Mouse (Mus musculus): Measurements from ENCODE around the gene Mfsd11. TPM values are rescaled to one million over a fixed set of nuclear protein-coding genes. Genes with fewer than 3 reads are reported as not detected.
"Not testable (repeated sequence)": the region's sequence is repeated elsewhere in the genome, so short reads cannot be mapped to it uniquely, and the experiment has no call there.

The Mfsd11 gene
- polyA plus RNA-seq, 1 experiment = 34.0 TPM

GRCm38 (mm10) chr11:116895402-116895801, 43.2 kb downstream of the Mfsd11 start:
- TF ChIP-seq FOSL1 (IDR thresholded peaks at IDR 0.05; ENCODE audit: insufficient read depth, low read length, poor library complexity, severe bottlenecking) (no peak), CEBPB (IDR thresholded peaks at IDR 0.05; ENCODE audit: low read depth) (no peak), CTCF (IDR thresholded peaks at IDR 0.05; ENCODE audit: control insufficient read depth, insufficient read depth, insufficient read length) (no peak), MAX (IDR thresholded peaks at IDR 0.05) (no peak), MYOD1 (IDR thresholded peaks at IDR 0.05; ENCODE audit: control insufficient read depth, insufficient read length, low read depth) (no peak), MYOG (IDR thresholded peaks at IDR 0.05; ENCODE audit: control insufficient read depth, extremely low read depth, insufficient read length) (no peak), USF1 (IDR thresholded peaks at IDR 0.05; ENCODE audit: low read depth) (no peak)

DNA sequence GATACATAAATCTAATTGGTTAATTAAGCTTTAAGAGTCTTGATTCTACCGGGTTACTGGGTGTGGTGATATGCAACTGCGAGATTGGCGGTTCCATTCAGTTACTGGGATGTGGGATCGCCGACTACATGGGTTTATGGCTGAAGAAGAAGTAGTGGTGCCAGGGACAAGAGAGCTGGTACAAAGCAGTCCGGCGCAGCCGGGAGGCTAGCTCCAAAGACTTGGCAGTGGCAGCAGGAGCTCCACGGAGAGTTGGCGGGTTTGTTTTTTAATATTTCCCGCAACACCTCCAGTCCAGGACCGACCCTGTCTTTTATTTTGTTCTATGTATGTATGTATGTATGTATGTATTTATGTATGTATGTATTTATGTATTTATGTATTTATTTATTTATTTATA, 47.0 kb downstream of the Mfsd11 start:
- Histone ChIP-seq H3K79me2 (ENCODE audit: control insufficient read depth, insufficient read depth) (no peaks in the 10 kb centered on the region), H3K27me3 (ENCODE audit: control insufficient read depth, insufficient read depth, insufficient read length) (peaks cover 34% of the 10 kb centered on the region), H3ac (ENCODE audit: control insufficient read depth, insufficient read length, low read depth) (no peak overlapping the region), H3K79me3 (ENCODE audit: low read depth) (no peaks in the 10 kb centered on the region), H3K4me3 (ENCODE audit: insufficient read depth, poor library complexity, severe bottlenecking) (no peak overlapping the region), H3K36me3 (ENCODE audit: control insufficient read depth, insufficient read depth) (no peaks in the 10 kb centered on the region)
- TF ChIP-seq USF1 (IDR thresholded peaks at IDR 0.05; ENCODE audit: low read depth) (no peak), CEBPB (IDR thresholded peaks at IDR 0.05; ENCODE audit: low read depth) (no peak), FOSL1 (IDR thresholded peaks at IDR 0.05; ENCODE audit: insufficient read depth, low read length, poor library complexity, severe bottlenecking) (no peak), CTCF (IDR thresholded peaks at IDR 0.05; ENCODE audit: control insufficient read depth, insufficient read depth, insufficient read length) (no peak), MAX (IDR thresholded peaks at IDR 0.05) (no peak), MYOD1 (IDR thresholded peaks at IDR 0.05; ENCODE audit: control insufficient read depth, insufficient read length, low read depth) (no peak), MYOG (IDR thresholded peaks at IDR 0.05; ENCODE audit: control insufficient read depth, extremely low read depth, insufficient read length) (no peak)

More at GRCm38 (mm10) chr11:116895402-116895801, 43.2 kb downstream of the Mfsd11 start:
- H3K79me3 ChIP-seq (ENCODE audit: low read depth) = no peaks in the 10 kb centered on the region
- no peak overlapping the region for H3K4me3 ChIP-seq (ENCODE audit: insufficient read depth, poor library complexity, severe bottlenecking)
- H3ac ChIP-seq (ENCODE audit: control insufficient read depth, insufficient read length, low read depth) = no peak overlapping the region
- H3K79me2 ChIP-seq (ENCODE audit: control insufficient read depth, insufficient read depth) = no peaks in the 10 kb centered on the region
- no peaks in the 10 kb centered on the region for H3K36me3 ChIP-seq (ENCODE audit: control insufficient read depth, insufficient read depth)
- peaks cover 19% of the 10 kb centered on the region for H3K27me3 ChIP-seq (ENCODE audit: control insufficient read depth, insufficient read depth, insufficient read length)

DNA sequence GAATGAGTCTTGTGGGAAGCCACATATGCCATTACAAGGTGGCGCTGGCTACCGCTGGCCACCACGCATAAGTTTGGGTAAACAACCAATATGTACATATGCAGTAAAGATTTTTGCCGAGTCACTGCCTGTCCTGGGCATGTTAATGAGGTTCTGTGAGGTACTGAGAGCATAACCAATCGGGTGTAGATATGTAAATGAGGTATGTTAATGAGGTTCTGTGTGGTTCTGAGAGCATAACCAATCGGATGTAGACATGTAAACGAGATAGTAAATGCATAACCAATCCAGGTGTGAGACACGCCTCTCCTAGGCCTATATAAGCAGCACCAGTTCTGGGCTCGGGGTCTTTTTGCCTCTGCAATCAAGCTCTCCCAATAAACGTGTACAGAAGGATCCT, 50.3 kb downstream of the Mfsd11 start:
- H3K79me2 ChIP-seq (ENCODE audit: control insufficient read depth, insufficient read depth); H3ac ChIP-seq (ENCODE audit: control insufficient read depth, insufficient read length, low read depth); H3K36me3 ChIP-seq (ENCODE audit: control insufficient read depth, insufficient read depth); H3K4me3 ChIP-seq (ENCODE audit: insufficient read depth, poor library complexity, severe bottlenecking); H3K79me3 ChIP-seq (ENCODE audit: low read depth): not testable (repeated sequence)
- H3K27me3 ChIP-seq (ENCODE audit: control insufficient read depth, insufficient read depth, insufficient read length) = peaks cover 53% of the 10 kb centered on the region

GRCm38 (mm10) chr11:116905741-116906456, 53.7 kb downstream of the Mfsd11 start:
- no peak overlapping the region for H3K4me3 ChIP-seq (ENCODE audit: insufficient read depth, poor library complexity, severe bottlenecking)
- peaks cover 41% of the 10 kb centered on the region for H3K27me3 ChIP-seq (ENCODE audit: control insufficient read depth, insufficient read depth, insufficient read length)
- no peak overlapping the region for H3ac ChIP-seq (ENCODE audit: control insufficient read depth, insufficient read length, low read depth)

GRCm38 (mm10) chr11:116913573-116913972, 61.3 kb downstream of the Mfsd11 start:
- Histone ChIP-seq H3ac (ENCODE audit: control insufficient read depth, insufficient read length, low read depth) (no peak overlapping the region), H3K4me3 (ENCODE audit: insufficient read depth, poor library complexity, severe bottlenecking) (no peak overlapping the region), H3K79me3 (ENCODE audit: low read depth) (no peaks in the 10 kb centered on the region), H3K79me2 (ENCODE audit: control insufficient read depth, insufficient read depth) (no peaks in the 10 kb centered on the region), H3K27me3 (ENCODE audit: control insufficient read depth, insufficient read depth, insufficient read length) (peaks cover 54% of the 10 kb centered on the region), H3K36me3 (ENCODE audit: control insufficient read depth, insufficient read depth) (no peaks in the 10 kb centered on the region)
- TF ChIP-seq MYOD1 (IDR thresholded peaks at IDR 0.05; ENCODE audit: control insufficient read depth, insufficient read length, low read depth) (no peak), FOSL1 (IDR thresholded peaks at IDR 0.05; ENCODE audit: insufficient read depth, low read length, poor library complexity, severe bottlenecking) (no peak), CTCF (IDR thresholded peaks at IDR 0.05; ENCODE audit: control insufficient read depth, insufficient read depth, insufficient read length) (no peak), MYOG (IDR thresholded peaks at IDR 0.05; ENCODE audit: control insufficient read depth, extremely low read depth, insufficient read length) (no peak), MAX (IDR thresholded peaks at IDR 0.05) (no peak), USF1 (IDR thresholded peaks at IDR 0.05; ENCODE audit: low read depth) (no peak), CEBPB (IDR thresholded peaks at IDR 0.05; ENCODE audit: low read depth) (no peak)

More at GRCm38 (mm10) chr11:116905741-116906456, 53.7 kb downstream of the Mfsd11 start:
- H3K79me2 ChIP-seq (ENCODE audit: control insufficient read depth, insufficient read depth) = no peaks in the 10 kb centered on the region
- H3K36me3 ChIP-seq (ENCODE audit: control insufficient read depth, insufficient read depth) = no peaks in the 10 kb centered on the region
- TF ChIP-seq FOSL1 (IDR thresholded peaks at IDR 0.05; ENCODE audit: insufficient read depth, low read length, poor library complexity, severe bottlenecking) = no peak
- no peak for TF ChIP-seq CEBPB (IDR thresholded peaks at IDR 0.05; ENCODE audit: low read depth)
- no peak for TF ChIP-seq MYOD1 (IDR thresholded peaks at IDR 0.05; ENCODE audit: control insufficient read depth, insufficient read length, low read depth)
- TF ChIP-seq USF1 (IDR thresholded peaks at IDR 0.05; ENCODE audit: low read depth) = no peak
- TF ChIP-seq MAX (IDR thresholded peaks at IDR 0.05) = no peak
- H3K79me3 ChIP-seq (ENCODE audit: low read depth) = no peaks in the 10 kb centered on the region

- no peaks in the 10 kb centered on the region for H3K79me3 ChIP-seq (ENCODE audit: low read depth)
- H3K79me2 ChIP-seq (ENCODE audit: control insufficient read depth, insufficient read depth) = no peaks in the 10 kb centered on the region
- H3ac ChIP-seq (ENCODE audit: control insufficient read depth, insufficient read length, low read depth) = no peak overlapping the region
- no peaks in the 10 kb centered on the region for H3K36me3 ChIP-seq (ENCODE audit: control insufficient read depth, insufficient read depth)
- no peak overlapping the region for H3K4me3 ChIP-seq (ENCODE audit: insufficient read depth, poor library complexity, severe bottlenecking)
- TF ChIP-seq CEBPB (IDR thresholded peaks at IDR 0.05; ENCODE audit: low read depth) = no peak
- no peak for TF ChIP-seq CTCF (IDR thresholded peaks at IDR 0.05; ENCODE audit: control insufficient read depth, insufficient read depth, insufficient read length)
- no peak for TF ChIP-seq FOSL1 (IDR thresholded peaks at IDR 0.05; ENCODE audit: insufficient read depth, low read length, poor library complexity, severe bottlenecking)
- peaks cover 62% of the 10 kb centered on the region for H3K27me3 ChIP-seq (ENCODE audit: control insufficient read depth, insufficient read depth, insufficient read length)
Observed at GRCm38 (mm10) chr11:116914267-116914885, 62.1 kb downstream of the Mfsd11 start.

Data from C2C12 (cell line).